Mouse (Mus musculus) layer of hippocampus, adult 9-11 months (tissue): ENCODE data around the gene Akna.
A peak's percentile ranks its signal among the peaks of the same experiment; 100 is the strongest.

Experiments
- DNase-seq: peaks from one replicate; pipeline ENCODE4 v3.0.0; 2022

The Akna gene

GRCm38 (mm10) chr4:63409317-63409907 is 6.3 kb upstream of the Akna start:
- DNase-seq: no peak

- DNase-seq: no peak
These were observed 5.5 kb upstream of the Akna start for GRCm38 (mm10) chr4:63408649-63409048.

- DNase-seq: no peak
These were observed 5.1 kb upstream of the Akna start for GRCm38 (mm10) chr4:63408247-63408646.

GRCm38 (mm10) chr4:63405683-63406082 is 2.5 kb upstream of the Akna start:
- DNase-seq: no peak

- no peak for DNase-seq
These were observed 1.9 kb upstream of the Akna start for GRCm38 (mm10) chr4:63405051-63405450.

- DNase-seq: no peak
These were observed 1.1 kb upstream of the Akna start for GRCm38 (mm10) chr4:63404205-63404604.

- DNase-seq: no peak
These were observed 596 bp downstream of the Akna start for GRCm38 (mm10) chr4:63402558-63402957.

GRCm38 (mm10) chr4:63402056-63402455 is 1.1 kb downstream of the Akna start:
- DNase-seq: no peak

- DNase-seq: no peak
These were observed 1.5 kb downstream of the Akna start for GRCm38 (mm10) chr4:63401620-63402019.

GRCm38 (mm10) chr4:63400541-63401306 is 2.4 kb downstream of the Akna start:
- no peak for DNase-seq

- DNase-seq: no peak
These were observed 3.4 kb downstream of the Akna start for GRCm38 (mm10) chr4:63399691-63400270.

GRCm38 (mm10) chr4:63398854-63399609 is 4.1 kb downstream of the Akna start:
- peak; percentile 72 for DNase-seq

- DNase-seq: no peak
These were observed 5.1 kb downstream of the Akna start for GRCm38 (mm10) chr4:63397981-63398537.

- DNase-seq: no peak
These were observed 11.8 kb downstream of the Akna start for GRCm38 (mm10) chr4:63391322-63391721.

GRCm38 (mm10) chr4:63389887-63390528 is 13.1 kb downstream of the Akna start:
- DNase-seq: peak; percentile 63

GRCm38 (mm10) chr4:63389121-63389886 is 13.8 kb downstream of the Akna start:
- no peak for DNase-seq

- no peak for DNase-seq
These were observed 15.1 kb downstream of the Akna start for GRCm38 (mm10) chr4:63388029-63388428.

- DNase-seq: no peak
These were observed 17.4 kb downstream of the Akna start for GRCm38 (mm10) chr4:63385784-63386183.

- DNase-seq: no peak
These were observed 17.9 kb downstream of the Akna start for GRCm38 (mm10) chr4:63385253-63385652.

GRCm38 (mm10) chr4:63384262-63384661 is 18.9 kb downstream of the Akna start:
- DNase-seq: no peak

- DNase-seq: no peak
These were observed 19.7 kb downstream of the Akna start for GRCm38 (mm10) chr4:63383474-63383873.
